Mouse (Mus musculus) liver, postnatal 0 days (tissue): ENCODE results near the gene R3hcc1l.

Source experiments
- CTCF ChIP-seq: sonication (generic); IDR thresholded peaks from 2 replicates; pipeline ENCODE4 v1.5.1; 2016; ENCODE audit warnings: antibody characterized with exemption, low read depth
- EP300 ChIP-seq: IDR thresholded peaks from 2 replicates; pipeline ENCODE4 v1.6.1; 2016; ENCODE audit warnings: antibody characterized with exemption, low read depth, mild to moderate bottlenecking

GRCm38 (mm10) chr19:42597896-42598295, 79.3 kb downstream of the R3hcc1l start:
- TF ChIP-seq CTCF (no peak), EP300 (no peak)
